Mouse (Mus musculus): Measurements from ENCODE around the gene Gm5244. TPM values are rescaled to one million over a fixed set of nuclear protein-coding genes. Genes with fewer than 3 reads are reported as not detected.

The Gm5244 gene
- not detected in 2 replicates for polyA plus RNA-seq (2012; ENCODE audit: low replicate concordance)

DNA sequence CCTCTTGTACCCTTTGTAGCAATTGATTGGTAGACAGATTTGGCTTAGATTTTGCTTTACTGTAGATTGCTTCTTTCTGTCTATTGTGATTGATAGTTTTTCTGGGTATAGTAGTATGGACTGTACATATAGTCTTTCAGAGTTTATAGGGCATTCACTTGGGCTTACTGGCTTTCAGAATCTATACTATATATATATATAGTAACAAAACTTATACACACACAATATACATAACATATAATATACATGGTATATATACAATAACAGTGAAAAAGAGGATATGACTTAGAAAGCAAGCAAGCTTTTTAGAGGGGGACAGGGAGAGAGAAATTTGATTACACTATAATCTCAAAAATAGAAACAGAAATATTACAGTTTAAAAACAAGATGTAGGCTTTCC, at the start of gene Gm5244:
TSS of gene Gm5244 (plus strand) at position 301 of the 400 bp plus-strand sequence.

GRCm38 (mm10) chr19:12856983-12857382, 10.5 kb downstream of the Gm5244 start, which contains the start of gene Olfr1444:
TSS of gene Olfr1444 (plus strand) at chr19:12857283.

GRCm38 (mm10) chr19:12883555-12883954, 37.1 kb downstream of the Gm5244 start, which contains the start of gene Olfr1445:
TSS of gene Olfr1445 (plus strand) at chr19:12883855.

DNA sequence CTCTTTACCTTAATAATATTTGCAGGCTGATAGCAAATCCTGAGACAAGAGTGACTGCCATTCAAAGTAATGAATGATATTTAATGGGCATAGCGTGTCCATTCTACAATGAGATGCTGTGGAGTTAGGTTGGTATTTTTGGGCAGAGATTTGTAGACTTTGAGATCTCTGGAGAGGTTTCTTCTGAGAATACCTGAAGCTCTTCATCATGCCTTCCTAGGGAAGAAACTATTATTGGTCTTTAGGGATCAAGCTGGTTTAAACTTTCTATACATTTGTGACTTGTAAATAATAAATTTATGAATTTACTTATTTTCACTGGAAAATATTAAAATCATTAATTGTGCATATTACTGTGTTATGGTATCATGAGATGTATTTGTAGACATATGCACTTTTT, 46.9 kb downstream of the Gm5244 start, which contains the start of gene Olfr1446:
TSS of gene Olfr1446 (minus strand) at position 101 of the 400 bp plus-strand sequence.

Other genes starting within 250 kb of the Gm5244 start
- not detected in 2 replicates for gene Gm4952, start 246.7 kb upstream of the Gm5244 start, polyA plus RNA-seq (2012; ENCODE audit: low replicate concordance)
- gene Glyat, start 213.4 kb upstream of the Gm5244 start, polyA plus RNA-seq (2012; ENCODE audit: low replicate concordance), result not detected in 2 replicates
- gene Olfr1442, start 176.2 kb upstream of the Gm5244 start, polyA plus RNA-seq (2012; ENCODE audit: low replicate concordance), result not detected in 2 replicates
- not detected in 2 replicates for gene Olfr1443, start 168.6 kb upstream of the Gm5244 start, polyA plus RNA-seq (2012; ENCODE audit: low replicate concordance)
- gene Keg1, start 150.9 kb upstream of the Gm5244 start, polyA plus RNA-seq (2012; ENCODE audit: low replicate concordance), result not detected in 2 replicates
- not detected in 2 replicates for gene Cntf, start 81.0 kb upstream of the Gm5244 start, polyA plus RNA-seq (2012; ENCODE audit: low replicate concordance)
- 27.9 and 41.2 TPM in 2 replicates for gene Zfp91, start 50.6 kb upstream of the Gm5244 start, polyA plus RNA-seq (2012; ENCODE audit: low replicate concordance)
- 0.54 and 1.7 TPM in 2 replicates for gene Lpxn, start 50.5 kb upstream of the Gm5244 start, polyA plus RNA-seq (2012; ENCODE audit: low replicate concordance)
- not detected in 2 replicates for gene Olfr1444, start 10.6 kb downstream of the Gm5244 start, polyA plus RNA-seq (2012; ENCODE audit: low replicate concordance)
- 0.18 TPM in 1 of 2 replicates, not detected in the other for gene Olfr1445, start 37.2 kb downstream of the Gm5244 start, polyA plus RNA-seq (2012; ENCODE audit: low replicate concordance)
- gene Olfr1446, start 46.8 kb downstream of the Gm5244 start, polyA plus RNA-seq (2012; ENCODE audit: low replicate concordance), result 0.09 TPM in 1 of 2 replicates, not detected in the other
- not detected in 2 replicates for gene Olfr1447, start 57.1 kb downstream of the Gm5244 start, polyA plus RNA-seq (2012; ENCODE audit: low replicate concordance)
- not detected in 2 replicates for gene Olfr1448, start 77.7 kb downstream of the Gm5244 start, polyA plus RNA-seq (2012; ENCODE audit: low replicate concordance)
- not detected in 2 replicates for gene Olfr1449, start 84.2 kb downstream of the Gm5244 start, polyA plus RNA-seq (2012; ENCODE audit: low replicate concordance)
- not detected in 2 replicates for gene Olfr1450, start 103.6 kb downstream of the Gm5244 start, polyA plus RNA-seq (2012; ENCODE audit: low replicate concordance)
- gene Olfr1451, start 148.3 kb downstream of the Gm5244 start, polyA plus RNA-seq (2012; ENCODE audit: low replicate concordance), result not detected in 2 replicates
- not detected in 2 replicates for gene Olfr1453, start 181.6 kb downstream of the Gm5244 start, polyA plus RNA-seq (2012; ENCODE audit: low replicate concordance)
- not detected in 2 replicates for gene Olfr1454, start 213.9 kb downstream of the Gm5244 start, polyA plus RNA-seq (2012; ENCODE audit: low replicate concordance)

Measured in leukemia stem cell, adult 10-12 weeks (primary cell).